Mouse (Mus musculus) olfactory bulb, adult 2 months (tissue): ENCODE results near the gene Vmn2r33. TPM values are rescaled to one million over a fixed set of nuclear protein-coding genes. Genes with fewer than 3 reads are reported as not detected.
"Not testable (repeated sequence)": the region's sequence is repeated elsewhere in the genome, so short reads cannot be mapped to it uniquely, and the experiment has no call there.

ENCODE experiments used
- H3K27ac ChIP-seq: fragments of 200-500 bp; 2 replicates; pipeline ENCODE4 v1.5.1; 2012; ENCODE audit warnings: low read depth, low read length; ENCODE audit not compliant: insufficient read depth
- H3K4me1 ChIP-seq: fragments of 200-500 bp; 2 replicates; pipeline ENCODE4 v1.6.1; 2012; ENCODE audit warnings: low read length; ENCODE audit not compliant: control insufficient read depth, insufficient read depth
- H3K4me3 ChIP-seq: fragments of 200-500 bp; 2 replicates; pipeline ENCODE4 v1.5.1; 2012; ENCODE audit warnings: mild to moderate bottlenecking, low read depth, low read length, moderate library complexity; ENCODE audit not compliant: insufficient read depth
- polyA plus RNA-seq: library from polyadenylated mRNA; stranded (reverse); fragments of >200 nt; gene quantifications from 2 replicates; pipeline ENCODE4 v1.2.4, GENCODE M21; 2012; ENCODE audit warnings: low replicate concordance; ENCODE audit not compliant: missing spikeins, insufficient read depth, insufficient read length

Vmn2r33 gene
- not detected in 2 replicates for polyA plus RNA-seq

DNA sequence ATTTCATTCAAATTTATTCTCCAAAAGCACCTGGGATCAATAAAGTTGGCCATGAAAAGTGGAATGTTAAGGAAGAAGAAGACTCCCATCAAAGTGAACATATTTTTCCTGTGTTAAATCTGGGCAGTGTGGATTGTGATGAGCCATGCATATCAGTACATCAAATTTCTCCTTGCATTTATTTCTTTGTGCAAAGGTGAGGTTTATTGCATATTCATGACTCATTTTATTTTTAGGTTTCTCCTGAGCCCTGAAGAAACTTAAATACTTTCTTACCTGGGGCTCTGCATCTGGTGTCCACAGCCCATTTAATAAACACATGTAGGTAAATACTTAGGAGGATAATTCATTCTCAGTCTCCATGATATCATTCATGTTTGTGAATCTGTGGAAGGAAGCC is at the start of gene Vmn2r33:
TSS of gene Vmn2r33 (minus strand) at position 101 of the 400 bp plus-strand sequence.
- H3K4me1 ChIP-seq, H3K4me3 ChIP-seq, H3K27ac ChIP-seq: not testable (repeated sequence)

Other genes starting within 250 kb of the Vmn2r33 start
- gene Vmn2r30, start 229.2 kb downstream of the Vmn2r33 start, polyA plus RNA-seq: not detected in 2 replicates
- gene Gm45783, start 192.2 kb downstream of the Vmn2r33 start, polyA plus RNA-seq: not detected in 2 replicates
- not detected in 2 replicates for gene Vmn2r31, start 167.1 kb downstream of the Vmn2r33 start, polyA plus RNA-seq
- gene Vmn2r32, start 86.8 kb downstream of the Vmn2r33 start, polyA plus RNA-seq: not detected in 2 replicates
- not detected in 2 replicates for gene Vmn2r34, start 122.7 kb upstream of the Vmn2r33 start, polyA plus RNA-seq